Mouse (Mus musculus) cortical plate, adult 2 months (tissue): ENCODE results near the gene Magoh. TPM values are rescaled to one million over a fixed set of nuclear protein-coding genes. Genes with fewer than 3 reads are reported as not detected.
A peak's percentile ranks its signal among the peaks of the same experiment; 100 is the strongest.

Source experiments
- H3K27ac ChIP-seq: fragments of 200-500 bp; 2 replicates; pipeline ENCODE4 v1.5.1; 2012; ENCODE audit warnings: low read length, control low read depth, inconsistent platforms; ENCODE audit not compliant: insufficient read depth
- H3K4me1 ChIP-seq: fragments of 200-500 bp; 2 replicates; pipeline ENCODE4 v1.6.1; 2011; ENCODE audit warnings: low read length; ENCODE audit not compliant: control insufficient read depth, insufficient read depth
- H3K4me3 ChIP-seq: fragments of 200-500 bp; 2 replicates; pipeline ENCODE4 v1.5.1; 2011; ENCODE audit warnings: mild to moderate bottlenecking, low read length, control low read depth; ENCODE audit not compliant: insufficient read depth
- CTCF ChIP-seq: fragments of 200-500 bp; IDR thresholded peaks from 2 replicates; pipeline ENCODE4 v1.5.1; 2011; ENCODE audit warnings: mild to moderate bottlenecking, control low read depth, low read length; ENCODE audit not compliant: insufficient read depth; ENCODE audit errors: extremely low read depth
- POLR2A ChIP-seq: fragments of 200-500 bp; IDR thresholded peaks from 2 replicates; pipeline ENCODE4 v1.6.1; 2011; ENCODE audit warnings: mild to moderate bottlenecking, low read length, control low read depth; ENCODE audit not compliant: insufficient read depth; ENCODE audit errors: extremely low read depth
- polyA plus RNA-seq: library from polyadenylated mRNA; depleted of rRNA; stranded (reverse); fragments of >200 nt; gene quantifications from 2 replicates; pipeline ENCODE4 v1.2.3, GENCODE M21; 2012; rRNA removed

The Magoh gene
- 41.1 and 42.6 TPM in 2 replicates for polyA plus RNA-seq

- H3K4me1 ChIP-seq: no peaks in the 10 kb centered on the region; the same call in 1 of the 2 replicates
- H3K27ac ChIP-seq: 0 out of 2 replicates have a peak within 1 kb of the TSS, but pooled peaks have one; percentile 5
- TF ChIP-seq CTCF (no peak), POLR2A (peak; percentile 96)
- peak within 1 kb of the TSS; percentile 85 for H3K4me3 ChIP-seq
Measured at GRCm38 (mm10) chr4:107879254-107880050, at the start of gene Magoh. Gene Magoh, plus strand, starts transcription at chr4:107879755.

GRCm38 (mm10) chr4:107830189-107830588, 49.4 kb upstream of the Magoh start:
- H3K27ac ChIP-seq: no peak overlapping the region
- no peak overlapping the region for H3K4me3 ChIP-seq
- H3K4me1 ChIP-seq: peaks cover 19% of the 10 kb centered on the region
- TF ChIP-seq CTCF (no peak), POLR2A (no peak)

GRCm38 (mm10) chr4:107830821-107831221, 48.7 kb upstream of the Magoh start:
- Histone ChIP-seq H3K27ac (no peak overlapping the region), H3K4me3 (no peak overlapping the region), H3K4me1 (peaks cover 21% of the 10 kb centered on the region)
- TF ChIP-seq POLR2A (no peak), CTCF (no peak)

GRCm38 (mm10) chr4:107831678-107832077, 47.9 kb upstream of the Magoh start:
- Histone ChIP-seq H3K4me3 (no peak overlapping the region), H3K4me1 (peaks cover 23% of the 10 kb centered on the region), H3K27ac (no peak overlapping the region)
- TF ChIP-seq CTCF: no peak
- no peak for TF ChIP-seq POLR2A

- Histone ChIP-seq H3K4me3 (no peak overlapping the region), H3K4me1 (peaks cover 24% of the 10 kb centered on the region), H3K27ac (no peak overlapping the region)
- no peak for TF ChIP-seq CTCF
- no peak for TF ChIP-seq POLR2A
Measured at GRCm38 (mm10) chr4:107833525-107833924, 46.0 kb upstream of the Magoh start.

- H3K4me3 ChIP-seq: no peak overlapping the region
- H3K27ac ChIP-seq: no peak overlapping the region
- TF ChIP-seq POLR2A (no peak), CTCF (no peak)
- H3K4me1 ChIP-seq: peaks cover 19% of the 10 kb centered on the region
Measured at GRCm38 (mm10) chr4:107834643-107835314, 44.8 kb upstream of the Magoh start.

GRCm38 (mm10) chr4:107835508-107835909, 44.0 kb upstream of the Magoh start:
- Histone ChIP-seq H3K27ac (no peak overlapping the region), H3K4me3 (no peak overlapping the region), H3K4me1 (peaks cover 13% of the 10 kb centered on the region)
- TF ChIP-seq POLR2A: no peak
- no peak for TF ChIP-seq CTCF

- Histone ChIP-seq H3K4me1 (peaks cover 7% of the 10 kb centered on the region), H3K27ac (no peak overlapping the region), H3K4me3 (no peak overlapping the region)
- TF ChIP-seq CTCF (no peak), POLR2A (no peak)
Measured at GRCm38 (mm10) chr4:107836758-107837157, 42.8 kb upstream of the Magoh start.

GRCm38 (mm10) chr4:107837910-107838309, 41.6 kb upstream of the Magoh start:
- Histone ChIP-seq H3K4me1 (peaks cover 7% of the 10 kb centered on the region), H3K27ac (no peak overlapping the region)
- TF ChIP-seq CTCF: no peak
- no peak for TF ChIP-seq POLR2A

GRCm38 (mm10) chr4:107843687-107844086, 35.9 kb upstream of the Magoh start:
- no peak for TF ChIP-seq POLR2A
- TF ChIP-seq CTCF: no peak
- Histone ChIP-seq H3K27ac (no peak overlapping the region), H3K4me3 (no peak overlapping the region), H3K4me1 (0 out of 2 replicates have a peak, but pooled peaks cover 2% of the 10 kb centered on the region)

More at GRCm38 (mm10) chr4:107837910-107838309, 41.6 kb upstream of the Magoh start:
- H3K4me3 ChIP-seq: no peak overlapping the region

- Histone ChIP-seq H3K4me1 (0 out of 2 replicates have a peak, but pooled peaks cover 2% of the 10 kb centered on the region), H3K4me3 (no peak overlapping the region), H3K27ac (no peak overlapping the region)
- TF ChIP-seq POLR2A (no peak), CTCF (peak; percentile 67)
Measured at GRCm38 (mm10) chr4:107844971-107845370, 34.6 kb upstream of the Magoh start.
